Mouse (Mus musculus) 416B (cell line): ENCODE measurements around the gene Mon1b.

ENCODE experiments used
- DNase-seq: peaks from one replicate; pipeline ENCODE4 v3.0.0; 2011; ENCODE audit warnings: low read depth

Gene Mon1b

GRCm38 (mm10) chr8:113634670-113635591 lies at the start of gene Mon1b:
Gene Mon1b, plus strand, starts transcription at chr8:113635587.
- DNase-seq = peak; percentile 99

GRCm38 (mm10) chr8:113598401-113598800 lies 37.0 kb upstream of the Mon1b start:
- no peak for DNase-seq

- peak; percentile 68 for DNase-seq
Measured at GRCm38 (mm10) chr8:113632634-113633033, 2.8 kb upstream of the Mon1b start.

- DNase-seq = no peak
Measured at GRCm38 (mm10) chr8:113634161-113634560, 1.2 kb upstream of the Mon1b start.

GRCm38 (mm10) chr8:113635592-113636279 lies 349 bp downstream of the Mon1b start:
- no peak for DNase-seq

GRCm38 (mm10) chr8:113636280-113636628 lies 867 bp downstream of the Mon1b start:
- peak; percentile 44 for DNase-seq

- no peak for DNase-seq
Measured at GRCm38 (mm10) chr8:113640357-113640756, 5.0 kb downstream of the Mon1b start.

GRCm38 (mm10) chr8:113642926-113643325 lies 7.5 kb downstream of the Mon1b start, which contains the start of gene Syce1l:
Gene Syce1l, plus strand, starts transcription at chr8:113643213.
- DNase-seq = no peak

- DNase-seq = no peak
Measured at GRCm38 (mm10) chr8:113643479-113644210, 8.3 kb downstream of the Mon1b start.

- DNase-seq = no peak
Measured at GRCm38 (mm10) chr8:113645220-113645619, 9.8 kb downstream of the Mon1b start.

GRCm38 (mm10) chr8:113652450-113652849 lies 17.1 kb downstream of the Mon1b start:
- DNase-seq = no peak

GRCm38 (mm10) chr8:113653151-113653550 lies 17.8 kb downstream of the Mon1b start:
- no peak for DNase-seq

GRCm38 (mm10) chr8:113656154-113656553 lies 20.8 kb downstream of the Mon1b start:
- DNase-seq = peak; percentile 75

GRCm38 (mm10) chr8:113656681-113657298 lies 21.4 kb downstream of the Mon1b start:
- DNase-seq = no peak

- DNase-seq = peak; percentile 76
Measured at GRCm38 (mm10) chr8:113660128-113660527, 24.7 kb downstream of the Mon1b start.

GRCm38 (mm10) chr8:113664544-113664943 lies 29.2 kb downstream of the Mon1b start:
- peak; percentile 82 for DNase-seq

GRCm38 (mm10) chr8:113665036-113665435 lies 29.6 kb downstream of the Mon1b start:
- no peak for DNase-seq

- no peak for DNase-seq
Measured at GRCm38 (mm10) chr8:113665951-113666350, 30.6 kb downstream of the Mon1b start.

- no peak for DNase-seq
Measured at GRCm38 (mm10) chr8:113666714-113667432, 31.5 kb downstream of the Mon1b start.

GRCm38 (mm10) chr8:113669924-113670323 lies 34.5 kb downstream of the Mon1b start:
- no peak for DNase-seq

- no peak for DNase-seq
Measured at GRCm38 (mm10) chr8:113672599-113673255, 37.3 kb downstream of the Mon1b start.
